Mouse (Mus musculus): ENCODE measurements around the gene Slc28a3. TPM values are rescaled to one million over a fixed set of nuclear protein-coding genes. Genes with fewer than 3 reads are reported as not detected.

The Slc28a3 gene
- polyA plus RNA-seq, 1 experiment: not detected

GRCm38 (mm10) chr13:58515635-58516034 is 95.0 kb downstream of the Slc28a3 start:
- TF ChIP-seq GATA1 (IDR thresholded peaks at IDR 0.05; ENCODE audit: low read length): no peak

DNA sequence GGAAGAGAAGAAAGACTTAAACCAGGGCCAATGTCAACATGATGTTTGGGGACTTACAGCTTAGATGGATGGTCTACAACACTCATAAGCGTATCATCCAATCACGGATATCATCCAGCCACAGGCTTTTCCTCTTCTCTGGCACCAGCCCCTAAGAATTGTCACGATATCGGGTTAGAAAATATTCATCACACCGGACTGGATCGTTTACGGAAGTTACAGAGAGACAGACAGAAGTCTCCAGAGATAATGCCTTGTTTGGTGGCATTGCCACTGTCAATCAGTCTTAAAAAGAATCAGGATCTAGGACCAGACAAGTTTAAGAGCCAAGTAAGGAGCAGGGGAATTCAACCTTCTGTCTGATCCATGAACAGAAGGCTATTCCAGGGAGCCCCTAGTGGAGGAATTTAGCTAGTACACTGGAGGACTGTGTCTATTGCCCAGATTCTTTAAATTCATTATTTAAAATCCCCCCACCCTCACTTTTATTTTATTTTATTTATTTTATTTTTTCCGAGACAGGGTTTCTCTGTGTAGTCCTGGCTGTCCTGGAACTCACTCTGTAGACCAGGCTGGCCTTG is 96.4 kb downstream of the Slc28a3 start:
- TF ChIP-seq GATA1 (IDR thresholded peaks at IDR 0.05; ENCODE audit: low read length): no peak

DNA sequence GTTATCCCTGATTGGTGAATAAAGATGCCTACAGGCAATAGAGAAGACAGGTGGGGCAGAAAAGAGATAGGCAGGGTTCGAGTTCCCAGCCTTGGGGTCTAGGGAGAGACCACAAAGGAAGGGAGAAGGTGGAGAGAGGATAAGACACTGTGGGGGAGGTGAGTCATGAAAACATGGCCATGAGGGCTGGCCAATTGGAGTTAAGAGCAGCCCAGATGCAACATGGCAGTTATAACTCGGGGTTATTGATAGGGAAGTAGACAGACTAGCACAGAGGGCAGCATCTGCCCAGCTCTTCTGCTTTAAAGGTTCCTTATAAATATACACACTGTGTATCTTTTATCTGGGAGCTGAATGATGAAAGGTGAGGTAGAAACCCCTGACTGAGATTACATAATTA is 98.8 kb downstream of the Slc28a3 start:
- TF ChIP-seq GATA1 (IDR thresholded peaks at IDR 0.05; ENCODE audit: low read length): no peak

- TF ChIP-seq GATA1 (IDR thresholded peaks at IDR 0.05; ENCODE audit: low read length): no peak
These were observed 99.4 kb downstream of the Slc28a3 start for GRCm38 (mm10) chr13:58511248-58511647.

DNA sequence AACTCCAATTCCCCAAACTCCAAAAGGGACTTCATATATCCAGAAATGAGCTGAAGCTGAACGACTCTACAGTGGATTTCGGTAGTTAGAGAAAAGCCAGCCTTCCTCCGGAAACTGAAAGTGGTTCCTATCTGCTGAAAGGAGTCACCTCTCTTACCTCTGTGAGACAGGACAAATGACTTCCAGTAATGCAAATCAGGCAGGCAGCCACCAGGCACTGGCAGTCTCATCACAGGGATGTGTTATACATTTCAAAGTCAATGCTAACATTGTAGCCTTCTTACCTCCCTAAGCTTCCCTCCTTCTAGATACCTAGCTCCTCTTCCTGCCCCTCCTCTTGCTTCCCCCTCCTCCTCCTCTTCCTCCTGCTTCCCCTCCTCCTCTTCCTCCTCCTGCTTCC is 101.4 kb downstream of the Slc28a3 start:
- TF ChIP-seq GATA1 (IDR thresholded peaks at IDR 0.05; ENCODE audit: low read length): no peak

GRCm38 (mm10) chr13:58503610-58504009 is 107.1 kb downstream of the Slc28a3 start:
- no peak for TF ChIP-seq GATA1 (IDR thresholded peaks at IDR 0.05; ENCODE audit: low read length)

- TF ChIP-seq GATA1 (IDR thresholded peaks at IDR 0.05; ENCODE audit: low read length): no peak
These were observed 112.9 kb downstream of the Slc28a3 start for GRCm38 (mm10) chr13:58497809-58498208.

Other genes starting within 250 kb of the Slc28a3 start
- gene 2210016F16Rik, start 225.7 kb downstream of the Slc28a3 start, polyA plus RNA-seq (2012): 22.3 and 25.7 TPM in 2 replicates
- gene Rmi1, start 208.6 kb downstream of the Slc28a3 start, polyA plus RNA-seq (2012): 32.2 and 36.9 TPM in 2 replicates
- 970 and 1,325 TPM in 2 replicates for gene Hnrnpk, start 207.5 kb downstream of the Slc28a3 start, polyA plus RNA-seq (2012)
- gene Ntrk2, start 195.7 kb upstream of the Slc28a3 start, polyA plus RNA-seq (2012): not detected in 2 replicates